10 mouse cellular contexts compared by ENCODE assay signal in genomic region chr4:32551337-32551736, GRCm38 (mm10). TPM values are rescaled to one million over a fixed set of nuclear protein-coding genes. Genes with fewer than 3 reads are reported as not detected.
DNase-seq lines count a peak whose midpoint lies in the region; TF ChIP-seq lines count a peak whose summit lies in the region.
"Had no signal": no experiment of that assay in that cellular context is flagged by ENCODE, and none has a peak within 500 bp of the region (broad histone marks: within the 10 kb centered on the region; RNA-seq: fewer than 3 reads in every experiment).

No protein-coding gene starts in this region.

- no peak overlapping the region for H3K27ac ChIP-seq in left cerebral cortex, adult 2 months
- H3K27ac ChIP-seq in bone marrow, adult 2 months (ENCODE audit: control insufficient read depth, insufficient read depth, low read depth, low read length, poor library complexity), result no peak overlapping the region

- no peaks in the 10 kb centered on the region; the same call in 1 of the 2 replicates for H3K4me1 ChIP-seq in bone marrow, adult 2 months (ENCODE audit: control insufficient read depth, insufficient read depth, low read length)

- H3K4me3 ChIP-seq in left cerebral cortex, adult 2 months, result no peak overlapping the region
- no peak overlapping the region for H3K4me3 ChIP-seq in bone marrow, adult 2 months (replicated peaks; ENCODE audit: control insufficient read depth, low read depth, low read length)

- TF ChIP-seq POLR2A in bone marrow, adult 2 months (IDR thresholded peaks at IDR 0.05; ENCODE audit: borderline replicate concordance, control insufficient read depth, low read depth, low read length), result no peak

- TF ChIP-seq CTCF in left cerebral cortex, adult 2 months (IDR thresholded peaks at IDR 0.05), result peak; percentile 58
- peak; percentile 46; the same call in 1 of the 2 replicates for TF ChIP-seq CTCF in bone marrow, adult 2 months (IDR thresholded peaks at IDR 0.05; ENCODE audit: control insufficient read depth, insufficient read depth, low read length)

- peak; percentile 42 for DNase-seq in cerebellum, adult 18-20 months
- no peak for DNase-seq in cerebellum, postnatal 36 days
- no peak for DNase-seq in left cerebral cortex, adult 2 months (ENCODE audit: extremely low spot score in 1 of 2, low spot score in 2 of 2)
- DNase-seq in left cerebral cortex, postnatal 14 days (ENCODE audit: low spot score in 2 of 2), result no peak
- peak; percentile 46 for DNase-seq in lung, postnatal 25 days (ENCODE audit: low spot score)
- DNase-seq in spleen, postnatal 36 days (ENCODE audit: low spot score in 2 of 2), result no peak
- DNase-seq in spleen, adult 18-20 months, result no peak
- DNase-seq: right cerebral cortex, postnatal 14 days had no signal

- 67% methylated on average over 4 of the region's 4 CpGs for WGBS in bone marrow, adult 2 months

- intact Hi-C loops in left cerebral cortex, adult 2 months (cut with DNase I), result no loop called here
- intact Hi-C loops in left cerebral cortex, postnatal 14 days (cut with DNase I), result no loop called here

RNA-seq across cellular contexts. Expression of gene Gja10, which starts 51.2 kb away (rescaled TPM):
- not detected for total RNA-seq in left cerebral cortex, adult 2 months (2021)
- not detected for total RNA-seq in left cerebral cortex, postnatal 14 days (2021)
- not detected in 2 replicates for polyA plus RNA-seq in bone marrow, adult 2 months (2011; ENCODE audit: insufficient read depth, insufficient read length, low replicate concordance, missing spikeins)
- polyA plus RNA-seq: inflammation-experienced regulatory T-cells, adult 6 months had no signal

Comparison
In these comparisons a context has a peak if more than half of its experiments do, and no peak if none do; other contexts are left out.
1. DNase-seq: peak in cerebellum, adult 18-20 months (2 of 2) and lung, postnatal 25 days (single experiment); none in cerebellum, postnatal 36 days (0 of 2), left cerebral cortex, adult 2 months (0 of 2), left cerebral cortex, postnatal 14 days (0 of 2), spleen, postnatal 36 days (0 of 2) and spleen, adult 18-20 months (0 of 2).